ENCODE assay signal across 29 mouse cellular contexts in the genomic region with DNA sequence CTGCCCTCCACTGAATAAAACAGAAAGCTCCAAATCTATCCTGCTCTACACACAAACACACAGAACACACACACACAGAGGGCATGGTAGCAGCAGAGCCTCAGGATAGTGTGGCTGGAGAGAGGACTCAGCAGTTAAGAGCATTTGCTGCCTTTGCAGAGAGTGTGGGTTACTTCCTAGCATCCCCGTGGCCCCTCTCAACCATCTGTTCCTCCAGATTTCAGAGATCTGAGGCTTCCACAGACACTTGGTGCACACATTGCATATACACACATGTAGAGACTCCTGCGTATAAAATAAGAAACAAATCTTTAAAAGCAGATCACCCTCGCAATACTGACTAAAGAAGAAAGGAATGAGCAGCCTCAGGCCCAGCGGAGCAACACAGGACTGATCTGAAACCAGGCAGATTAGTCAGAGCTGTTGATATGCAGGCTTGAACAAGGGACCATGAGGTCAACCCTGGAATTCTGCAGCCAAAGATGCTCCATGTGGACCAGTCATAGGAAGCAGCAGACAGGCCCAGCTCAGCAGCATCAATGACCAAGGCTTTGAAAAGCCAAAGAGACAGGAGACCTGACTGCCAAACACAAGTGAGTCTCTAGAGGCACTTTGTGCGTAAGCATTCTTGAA.
DNase-seq lines count a peak whose midpoint lies in the region; ATAC-seq and TF ChIP-seq lines count a peak whose summit lies in the region.
"Had no signal": no experiment of that assay in that cellular context is flagged by ENCODE, and none has a peak within 500 bp of the region (broad histone marks: within the 10 kb centered on the region; RNA-seq: fewer than 3 reads in every experiment).

No protein-coding gene starts in this region.

- TF ChIP-seq CTCF in Patski (IDR thresholded peaks at IDR 0.05): no peak

- no peaks in the 10 kb centered on the region for H3K9me3 ChIP-seq in limb, embryonic 10.5 days (replicated peaks)
- H3K9me3 ChIP-seq in heart, embryonic 10.5 days: no peaks in the 10 kb centered on the region
- H3K9me3 ChIP-seq: embryonic facial prominence, embryonic 12.5 days; heart, embryonic 12.5 days; limb, embryonic 15.5 days; liver, embryonic 13.5 days; neural tube, embryonic 15.5 days; stomach, embryonic 15.5 days had no signal

- in situ Hi-C loops in Patski (cut with MboI; ENCODE audit: low pct_unique_long_range_greater_than_20kb): no loop called here

- H3K27me3 ChIP-seq in Patski: no peaks in the 10 kb centered on the region
- H3K27me3 ChIP-seq in limb, embryonic 10.5 days (ENCODE audit: low read depth, poor library complexity, severe bottlenecking): no peaks in the 10 kb centered on the region
- no peaks in the 10 kb centered on the region for H3K27me3 ChIP-seq in heart, embryonic 10.5 days (ENCODE audit: insufficient read depth, poor library complexity, severe bottlenecking)
- H3K27me3 ChIP-seq: CH12.LX; embryonic facial prominence, embryonic 12.5 days; stomach, embryonic 15.5 days had no signal

- H3K4me1 ChIP-seq in limb, embryonic 10.5 days: peaks cover 38% of the 10 kb centered on the region
- H3K4me1 ChIP-seq in heart, embryonic 10.5 days: peaks cover 40% of the 10 kb centered on the region

- ATAC-seq in Patski: peak; percentile 27
- ATAC-seq: hindbrain, embryonic 16.5 days had no signal

- POLR2A ChIA-PET in Patski (lab: Charles Lee): interaction anchor here (0.5 kb wide), 2 partner anchors 40 to 45 kb away, joined by 3 to 5 read pairs; no protein-coding TSS in a partner anchor

- WGBS in limb, embryonic 10.5 days: 86% methylated on average over 5 of the region's 5 CpGs
- 82% methylated on average over 5 of the region's 5 CpGs for WGBS in heart, embryonic 10.5 days

- H3K27ac ChIP-seq in limb, embryonic 10.5 days: peak overlapping the region; percentile 40; the same call in 1 of the 2 replicates
- no peak overlapping the region for H3K27ac ChIP-seq in heart, embryonic 10.5 days
- H3K27ac ChIP-seq: embryonic facial prominence, embryonic 12.5 days; layer of hippocampus, adult 2 months; limb, embryonic 15.5 days; liver, embryonic 13.5 days; macrophage; neural tube, embryonic 15.5 days; stomach, embryonic 15.5 days had no signal

- no peaks in the 10 kb centered on the region for H3K36me3 ChIP-seq in limb, embryonic 10.5 days
- no peaks in the 10 kb centered on the region for H3K36me3 ChIP-seq in heart, embryonic 10.5 days
- H3K36me3 ChIP-seq: embryonic facial prominence, embryonic 12.5 days; heart, embryonic 12.5 days; limb, embryonic 15.5 days; liver, embryonic 13.5 days; neural tube, embryonic 15.5 days; stomach, embryonic 15.5 days had no signal

- CTCF ChIA-PET in Patski (lab: Charles Lee): interaction anchor here (0.9 to 1.9 kb wide), 5 partner anchors 7 to 33 kb away, joined by 3 to 6 read pairs (median 4); no protein-coding TSS in a partner anchor

- H3K4me3 ChIP-seq in limb, embryonic 10.5 days: no peak overlapping the region
- H3K4me3 ChIP-seq in heart, embryonic 10.5 days: no peak overlapping the region
- H3K4me3 ChIP-seq: embryonic facial prominence, embryonic 12.5 days; gastrocnemius, adult 2 months; heart, embryonic 12.5 days; layer of hippocampus, adult 2 months; limb, embryonic 15.5 days; liver, embryonic 13.5 days; neural tube, embryonic 15.5 days; stomach, embryonic 15.5 days had no signal

- peak; percentile 50 for DNase-seq in layer of hippocampus, adult 9-11 months
- no peak for DNase-seq in layer of hippocampus, adult 9-10 months (ENCODE audit: low spot score)
- peak; percentile 20 for DNase-seq in Muller cell, postnatal 12 days (ENCODE audit: inconsistent ontology term)
- no peak for DNase-seq in Patski (ENCODE audit: low read depth, low spot score)
- DNase-seq in limb, embryonic 10.5 days (ENCODE audit: low spot score): no peak
- no peak for DNase-seq in heart, embryonic 10.5 days (ENCODE audit: low spot score)
- DNase-seq: adrenal gland, postnatal 36 days; cerebellum, adult 8-10 months; cerebellum, postnatal 25 days; gastrocnemius, adult 2 months; gastrocnemius, postnatal 36 days; heart, adult 18-20 months; kidney, adult 2 months; kidney, postnatal 36 days; layer of hippocampus, postnatal 36 days; left cerebral cortex, postnatal 4 days; liver, embryonic 13.5 days; lung, adult 18-20 months; lung, postnatal 10 days; midbrain, embryonic 14.5 days had no signal

Comparison
In these comparisons a context has a peak if more than half of its experiments do, and no peak if none do; other contexts are left out.
1. DNase-seq: peak in layer of hippocampus, adult 9-11 months (single experiment) and Muller cell, postnatal 12 days (single experiment); none in layer of hippocampus, adult 9-10 months (single experiment), Patski (single experiment), limb, embryonic 10.5 days (single experiment) and heart, embryonic 10.5 days (single experiment).